Mouse (Mus musculus) heart, postnatal 36 days (tissue): ENCODE data around the gene Npc2. TPM values are rescaled to one million over a fixed set of nuclear protein-coding genes. Genes with fewer than 3 reads are reported as not detected.

Source experiments
- DNase-seq, 2 experiments: peaks; one replicate each; pipeline ENCODE4 v3.0.0; 2021 to 2022
- intact Hi-C: fragments of 180-260 bp; cut with DNase I; formaldehyde crosslinking; loops from one replicate; pipeline ENCODE4 v1.15.1; 2025
- total RNA-seq, 2 experiments: library from RNA; stranded (reverse); gene quantifications; 2 replicates each; pipeline ENCODE4 v1.2.3; 2021

Gene Npc2
- total RNA-seq, result 10 to 100 TPM; 29.9 to 30.0 TPM

DNA sequence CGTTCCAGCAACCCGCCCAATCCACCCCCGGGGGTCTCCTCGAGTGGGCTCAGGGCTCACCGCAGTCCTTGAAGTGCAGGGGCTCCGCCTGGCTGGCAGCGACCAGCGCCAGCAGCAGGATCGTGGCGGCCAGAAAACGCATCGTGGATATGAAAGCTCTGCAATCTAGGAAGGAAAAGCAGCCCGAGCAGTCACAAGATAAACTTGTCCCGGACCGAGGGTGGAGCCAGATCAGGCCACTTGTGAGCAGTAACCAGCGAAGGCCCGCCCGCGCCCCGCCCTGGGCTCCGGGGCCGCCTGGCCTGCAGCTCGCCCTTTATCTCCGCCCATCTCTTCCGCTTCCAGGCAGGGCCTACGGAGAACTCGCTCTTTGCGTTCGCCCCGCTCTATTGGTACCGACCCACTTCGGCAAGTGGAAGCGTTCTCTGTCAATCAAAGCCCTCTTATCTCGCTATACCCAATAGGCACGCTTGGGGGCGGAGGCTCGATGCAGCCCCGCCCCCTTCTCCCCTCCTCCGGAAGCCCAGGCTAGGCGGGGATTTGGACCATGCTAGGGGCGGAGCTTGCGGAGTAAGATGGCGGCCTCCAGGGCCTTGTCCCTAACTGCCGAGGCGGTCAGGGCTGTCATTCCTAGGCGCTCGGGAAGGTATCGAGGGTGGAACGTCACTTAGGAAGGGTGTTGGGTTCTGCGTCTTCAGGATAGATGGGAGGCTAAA lies at the start of gene Npc2, which contains the start of gene Isca2:
Gene Npc2 (minus strand): TSS at position 427 of the 716 bp plus-strand sequence.
Gene Isca2 (plus strand): TSS at position 526 of the 716 bp plus-strand sequence.
- intact Hi-C loops, result no loop called here
- DNase-seq, result peak; percentile 93 to 94

DNA sequence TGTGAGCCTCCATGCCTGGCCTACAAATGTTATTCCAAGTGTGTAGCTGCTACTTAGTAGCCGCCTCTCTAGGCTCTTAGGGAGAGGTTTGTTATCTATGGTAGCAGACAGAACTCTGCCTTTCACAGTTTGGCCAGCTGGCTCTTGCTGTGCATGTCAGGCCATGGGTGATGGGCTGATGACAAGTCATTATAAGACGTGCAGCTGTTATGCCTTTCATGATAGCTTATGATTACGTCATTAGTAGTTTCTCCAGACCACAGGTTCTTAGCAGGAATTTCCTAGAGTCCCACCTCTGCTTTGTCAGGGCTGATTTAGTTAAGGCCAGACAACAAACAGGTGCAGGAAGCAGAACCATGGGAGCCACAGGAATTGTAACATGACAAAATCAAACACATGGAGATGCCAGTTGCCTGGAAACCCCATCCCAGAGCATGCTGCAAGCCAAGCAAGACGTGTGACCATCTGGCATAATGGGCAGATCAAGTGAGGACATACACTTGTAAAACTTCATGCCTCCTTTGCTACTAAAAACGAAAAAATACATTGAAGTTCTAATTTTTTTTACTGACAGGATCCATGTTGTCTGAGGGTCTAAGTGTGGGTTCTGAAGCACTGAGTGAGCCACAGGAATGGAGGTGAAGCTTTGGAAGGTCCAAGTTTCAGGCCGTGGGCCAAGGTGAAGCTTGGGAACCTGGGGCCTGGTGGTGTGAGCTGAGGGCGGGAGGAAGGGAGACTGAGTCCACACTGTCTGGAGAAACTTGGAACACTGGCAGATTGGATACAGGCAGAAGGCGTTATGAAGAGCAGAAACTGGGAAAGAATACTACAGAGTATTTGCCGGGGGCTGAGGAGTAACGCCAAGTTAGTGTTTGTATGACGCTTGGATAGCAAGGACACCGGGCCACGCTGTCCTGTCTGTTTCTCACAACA lies 46.5 kb upstream of the Npc2 start:
- intact Hi-C loops, result no loop called here
- no peak for DNase-seq

DNA sequence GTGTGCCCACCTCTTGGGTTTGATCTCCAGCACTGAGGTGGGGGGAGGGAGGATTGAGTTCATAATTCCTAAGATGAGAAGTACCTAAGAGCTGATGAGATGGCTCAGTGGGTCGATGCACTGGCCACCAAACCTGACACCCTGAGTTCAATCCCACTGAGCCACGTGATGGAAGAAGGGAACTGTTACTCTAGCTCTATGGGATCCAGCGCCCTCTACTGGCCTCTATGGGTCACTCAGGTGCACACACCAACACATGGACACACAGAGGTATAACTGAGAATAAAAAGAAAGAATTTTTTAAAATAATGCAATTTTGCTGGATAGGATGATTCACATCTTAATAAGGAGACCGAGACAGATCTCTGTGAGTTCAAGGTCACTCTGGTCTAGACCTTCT lies 45.5 kb upstream of the Npc2 start:
- intact Hi-C loops, result no loop called here
- DNase-seq, result no peak

DNA sequence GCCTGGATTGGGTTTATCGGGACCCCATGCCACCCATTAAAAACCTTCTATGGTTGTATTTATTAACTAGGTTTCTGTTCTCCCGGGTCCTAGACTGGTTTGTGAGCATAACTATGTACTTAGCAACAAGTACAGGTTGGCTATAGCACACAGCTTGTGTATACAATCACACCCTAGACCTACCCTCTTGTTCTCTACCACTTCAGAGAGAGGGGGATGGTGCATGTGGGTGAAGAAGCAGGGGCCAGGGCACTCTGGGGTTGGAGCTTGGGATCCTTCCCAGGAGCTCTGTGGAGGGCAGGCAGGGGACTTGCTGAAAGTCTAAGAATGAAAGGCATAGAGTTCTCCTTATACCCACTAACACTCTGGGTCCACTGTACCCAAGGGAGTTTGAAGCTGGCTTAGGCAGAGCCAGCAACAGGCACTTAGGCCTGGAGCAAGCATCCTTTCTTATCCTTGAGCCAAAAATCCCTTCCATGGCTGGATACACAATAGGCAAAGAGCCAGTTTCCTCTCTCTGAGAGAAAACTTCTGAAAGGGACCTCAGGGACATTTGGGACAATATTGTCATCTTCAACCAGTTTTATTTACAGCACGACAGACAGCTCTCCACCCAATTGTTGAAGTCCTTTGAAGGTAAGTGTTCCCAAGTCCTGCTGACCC lies 41.8 kb upstream of the Npc2 start:
- DNase-seq, result no peak
- intact Hi-C loops, result no loop called here

DNA sequence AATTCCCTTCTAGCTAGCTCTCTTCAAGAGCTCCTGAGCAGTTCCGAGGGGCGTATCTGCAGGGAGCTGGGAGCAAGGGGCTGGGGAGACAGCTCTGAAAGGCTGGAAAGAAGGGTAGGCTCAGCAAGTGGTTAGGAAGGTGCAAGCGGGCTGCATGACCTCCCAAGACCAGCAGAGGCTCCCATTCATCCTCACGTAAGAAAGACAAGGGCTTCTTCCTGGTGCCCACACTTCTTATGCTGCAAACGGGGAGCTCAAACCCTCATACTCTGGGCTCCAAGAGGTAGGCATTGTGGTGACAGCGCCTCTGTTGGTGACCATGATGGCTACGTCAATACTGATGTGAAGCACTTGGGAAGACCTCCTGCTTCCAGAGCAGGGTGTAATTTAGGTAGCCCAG lies 40.8 kb upstream of the Npc2 start:
- intact Hi-C loops, result no loop called here
- DNase-seq, result no peak

DNA sequence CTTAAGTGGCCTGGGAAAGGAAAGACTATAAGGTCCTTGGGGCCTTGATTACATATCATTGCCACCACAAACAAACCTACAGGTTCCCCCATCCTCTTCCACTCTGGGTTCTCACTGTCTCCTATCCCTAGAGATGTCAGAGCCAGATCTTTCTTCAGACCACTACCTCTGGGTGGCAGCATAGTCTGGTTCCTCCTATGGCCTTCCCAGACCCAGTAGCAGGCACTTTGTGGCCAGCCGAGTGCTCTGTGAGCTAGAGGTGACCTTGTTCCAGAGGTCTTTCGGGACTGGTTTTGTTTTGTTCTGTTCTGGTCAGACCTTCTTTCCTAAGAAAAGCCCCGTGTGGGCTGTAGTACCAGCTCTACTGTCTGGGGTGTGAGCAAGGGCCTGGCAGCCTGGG lies 39.1 kb upstream of the Npc2 start:
- intact Hi-C loops, result no loop called here

DNA sequence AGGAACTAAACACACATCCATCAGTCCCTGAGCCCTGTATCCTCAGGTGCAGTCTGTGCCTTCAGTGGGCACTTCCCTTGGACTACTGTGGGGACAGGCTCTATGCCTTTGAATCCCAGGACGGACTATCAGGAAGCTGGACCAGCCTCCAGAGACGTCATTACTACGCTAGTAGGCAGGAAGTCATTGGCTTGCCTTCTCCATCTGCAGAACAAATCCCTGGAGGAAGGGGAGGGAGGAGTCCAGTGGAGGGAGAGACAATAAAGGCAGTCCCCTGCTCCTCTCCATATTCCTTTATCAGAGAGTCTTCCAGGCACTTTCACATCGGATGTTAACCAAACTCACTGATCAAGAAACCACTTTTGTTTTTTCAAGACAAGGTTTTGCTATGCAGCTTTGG lies 38.6 kb upstream of the Npc2 start:
- no peak for DNase-seq

More for the DNA sequence above, 39.1 kb upstream of the Npc2 start:
- DNase-seq, result no peak

DNA sequence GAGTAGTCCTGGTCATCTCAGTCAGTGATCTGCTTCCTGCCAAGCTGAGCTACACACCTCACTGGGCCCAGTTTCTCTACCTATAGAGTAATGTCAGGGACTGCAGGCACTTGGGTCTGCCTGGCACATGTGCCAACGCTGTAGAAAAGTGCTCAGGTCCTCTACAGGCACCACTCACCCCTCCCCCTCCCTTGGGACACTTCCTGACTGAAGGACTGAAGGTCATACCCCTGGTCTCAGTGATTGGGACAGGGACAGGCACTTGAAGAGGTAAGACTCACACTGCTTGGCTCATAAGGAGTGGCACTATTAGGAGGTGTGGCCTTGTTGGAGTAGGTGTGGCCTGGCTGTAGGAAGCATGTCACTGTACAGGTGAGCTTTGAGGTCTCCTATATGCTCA lies 37.9 kb upstream of the Npc2 start:
- no peak for DNase-seq
- intact Hi-C loops, result no loop called here

More for the DNA sequence above, 38.6 kb upstream of the Npc2 start:
- intact Hi-C loops, result no loop called here

DNA sequence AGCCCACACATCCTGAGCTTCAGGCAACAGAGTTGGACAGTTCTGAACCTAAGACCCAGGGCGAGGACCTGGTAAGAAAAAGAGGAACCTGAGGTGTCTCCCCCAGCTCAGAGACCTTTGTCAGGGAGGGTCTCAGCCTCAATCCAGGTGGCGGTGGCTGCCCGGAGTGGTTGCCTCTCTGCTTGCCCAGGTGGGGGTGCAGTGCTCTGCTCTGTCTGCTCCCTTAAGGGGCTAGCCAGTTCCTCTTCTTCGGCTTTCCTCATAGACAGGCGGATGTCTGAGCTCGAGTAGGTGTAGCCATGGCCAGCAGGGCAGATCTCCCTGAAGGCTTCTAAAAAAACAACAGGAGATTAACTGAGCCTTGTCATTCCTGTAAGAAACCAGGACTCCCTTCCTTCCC lies 36.1 kb upstream of the Npc2 start:
- intact Hi-C loops, result no loop called here
- DNase-seq, result no peak

DNA sequence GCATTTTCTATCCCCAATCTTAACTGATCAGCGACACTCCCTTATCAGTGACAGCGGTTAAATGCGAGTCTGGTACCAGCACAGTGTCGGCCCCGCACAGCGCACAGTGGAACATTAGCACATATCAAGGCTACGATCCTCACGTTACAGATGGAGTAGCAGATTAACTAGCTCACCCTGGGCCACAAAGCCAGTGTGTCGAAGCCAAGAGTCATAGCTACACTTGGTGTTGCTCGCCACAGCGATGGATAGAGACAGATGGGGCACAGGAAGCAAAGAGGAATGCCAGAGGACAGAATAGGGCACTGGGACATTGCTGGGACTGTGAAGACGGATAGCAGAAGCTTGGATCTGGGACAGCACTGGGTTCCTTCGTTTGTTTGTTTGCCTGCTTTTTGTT lies 34.4 kb upstream of the Npc2 start:
- no peak for DNase-seq
- intact Hi-C loops, result no loop called here

DNA sequence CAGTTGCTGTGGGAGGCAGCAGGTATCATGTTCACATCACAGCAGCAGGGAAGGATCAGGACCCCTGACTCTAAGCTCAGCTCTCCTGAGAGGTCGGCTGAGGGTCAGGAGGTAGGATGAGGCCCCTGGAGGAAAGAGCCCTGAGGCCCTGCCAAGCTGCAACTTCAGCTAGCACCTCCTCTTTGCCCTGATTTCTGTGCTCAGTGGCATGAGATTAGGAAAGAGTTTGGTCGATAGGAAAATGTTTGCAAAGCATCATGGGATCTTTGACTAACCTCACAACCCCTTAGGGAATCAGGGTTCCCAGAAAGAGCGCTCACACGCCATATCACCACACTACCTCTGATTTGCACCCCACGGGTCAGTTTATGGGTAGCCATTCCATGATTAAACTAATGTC lies 33.8 kb upstream of the Npc2 start:
- DNase-seq, result no peak
- intact Hi-C loops, result no loop called here

DNA sequence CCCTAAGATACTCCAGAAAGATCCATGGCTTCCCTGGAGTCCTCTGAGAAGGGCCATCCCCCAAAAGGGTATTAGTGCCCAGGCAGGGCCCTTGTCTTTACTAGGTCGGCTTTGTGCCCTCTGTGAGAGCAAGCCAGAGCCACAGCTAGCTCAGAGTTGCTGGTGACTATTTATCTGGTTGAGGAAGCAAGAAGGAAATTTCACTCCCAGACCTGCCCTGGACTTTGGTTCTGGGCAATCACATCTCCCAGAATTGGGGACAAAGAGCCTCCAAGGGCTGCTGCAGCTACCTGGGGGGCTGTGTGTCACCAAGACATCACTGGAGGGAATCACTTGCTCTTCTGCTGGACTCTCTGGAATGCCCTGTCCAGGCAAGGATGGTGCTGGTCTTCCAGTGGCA lies 33.1 kb upstream of the Npc2 start:
- intact Hi-C loops, result no loop called here
- DNase-seq, result no peak

DNA sequence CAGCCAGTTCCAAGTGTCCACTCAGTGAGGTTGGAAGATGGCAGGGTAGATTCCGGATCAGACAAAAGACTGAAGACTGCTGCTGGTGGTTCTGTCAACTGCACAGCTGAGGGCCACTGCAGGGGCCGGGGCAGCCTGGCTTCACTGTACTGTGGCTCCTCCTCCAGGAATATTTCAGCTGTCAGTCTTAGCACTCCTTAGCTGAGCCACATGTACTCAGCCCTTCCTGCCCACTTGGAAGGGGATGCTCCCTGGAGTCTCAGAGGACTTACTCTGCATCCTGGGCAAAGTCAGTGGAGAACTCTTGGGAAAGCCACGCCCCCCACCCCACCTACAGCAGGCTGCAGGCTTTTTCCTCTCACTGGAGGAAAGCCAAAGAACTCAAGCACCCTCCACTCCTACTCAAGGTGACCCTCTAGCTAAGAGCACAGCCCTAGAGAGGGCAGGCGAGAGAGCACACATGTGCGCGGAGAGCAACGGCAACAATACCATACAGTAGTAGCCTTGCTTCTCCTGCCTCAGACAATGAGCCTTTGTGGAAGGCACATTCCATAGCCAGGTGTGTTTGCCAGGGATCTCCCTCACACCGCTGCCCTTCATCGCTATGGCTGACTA lies 32.4 kb upstream of the Npc2 start:
- DNase-seq, result no peak

DNA sequence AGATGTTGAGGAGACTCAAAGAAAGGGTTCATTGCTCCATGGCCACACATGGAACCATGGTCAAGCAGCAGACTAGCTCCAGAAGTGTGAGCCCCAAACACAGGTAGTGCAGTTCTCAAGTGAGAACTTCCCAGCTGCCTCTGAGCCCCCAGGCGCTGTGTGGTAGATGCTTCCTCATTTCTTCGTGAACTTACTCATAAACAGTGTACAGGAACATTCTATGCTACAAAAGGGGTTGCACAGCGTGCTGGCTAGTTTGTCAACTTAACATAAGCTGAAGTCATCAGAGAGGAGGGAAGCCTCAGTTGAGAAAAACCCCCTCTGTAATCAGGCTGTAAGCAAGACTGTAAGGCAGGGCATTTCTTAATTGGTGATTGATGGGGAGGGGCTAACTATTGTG lies 29.7 kb upstream of the Npc2 start:
- intact Hi-C loops, result no loop called here

More for the DNA sequence above, 32.4 kb upstream of the Npc2 start:
- intact Hi-C loops, result no loop called here

DNA sequence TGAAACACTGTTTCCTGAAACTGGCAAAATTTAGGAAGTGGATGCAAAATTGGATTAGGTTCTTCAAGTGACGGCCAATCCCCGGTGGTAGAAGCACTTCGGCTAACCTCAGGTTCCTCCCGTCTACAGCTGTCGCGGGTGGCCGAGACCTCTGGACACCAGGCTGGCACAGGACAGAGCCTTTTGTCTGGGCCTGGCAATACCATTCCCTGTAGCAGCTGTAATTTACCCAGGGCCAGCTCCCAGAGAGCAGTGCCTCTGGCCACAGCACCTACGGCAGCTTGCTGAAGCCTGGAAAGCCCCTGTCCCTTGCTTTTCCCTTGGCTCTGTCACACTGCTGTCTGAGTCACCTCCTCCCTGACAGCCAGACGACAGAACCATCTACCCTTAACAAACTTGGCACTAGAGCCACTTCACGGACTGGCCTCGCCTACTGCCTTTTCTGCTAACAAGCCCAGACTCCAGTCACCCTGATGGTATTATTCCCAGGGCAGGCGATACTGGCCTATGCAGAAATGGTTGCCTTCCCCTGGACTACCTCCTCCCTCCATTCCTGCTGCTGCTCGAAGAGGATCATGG lies 28.7 kb upstream of the Npc2 start:
- no peak for DNase-seq
- intact Hi-C loops, result no loop called here

More for the DNA sequence above, 29.7 kb upstream of the Npc2 start:
- no peak for DNase-seq

DNA sequence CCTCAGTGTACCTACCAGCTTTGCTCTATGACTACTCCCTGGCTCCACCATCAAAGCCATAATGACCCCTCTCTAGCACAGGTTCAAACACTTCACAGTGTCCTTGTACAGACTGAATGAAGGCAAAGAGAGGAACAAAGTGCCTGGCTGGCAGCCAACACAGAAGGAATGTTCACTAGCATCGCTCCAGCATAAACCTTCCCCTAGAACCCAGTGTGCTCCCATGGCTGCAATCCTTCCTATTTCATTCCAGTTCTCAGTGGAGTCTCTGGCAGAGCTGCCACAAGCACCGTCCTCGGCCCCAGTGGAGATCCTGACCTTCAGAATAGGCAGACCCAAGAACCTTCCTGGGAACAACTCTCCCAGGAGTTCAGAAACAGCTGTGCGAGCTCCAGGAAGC lies 27.5 kb upstream of the Npc2 start:
- intact Hi-C loops, result no loop called here
- DNase-seq, result peak; percentile 37 to 41

DNA sequence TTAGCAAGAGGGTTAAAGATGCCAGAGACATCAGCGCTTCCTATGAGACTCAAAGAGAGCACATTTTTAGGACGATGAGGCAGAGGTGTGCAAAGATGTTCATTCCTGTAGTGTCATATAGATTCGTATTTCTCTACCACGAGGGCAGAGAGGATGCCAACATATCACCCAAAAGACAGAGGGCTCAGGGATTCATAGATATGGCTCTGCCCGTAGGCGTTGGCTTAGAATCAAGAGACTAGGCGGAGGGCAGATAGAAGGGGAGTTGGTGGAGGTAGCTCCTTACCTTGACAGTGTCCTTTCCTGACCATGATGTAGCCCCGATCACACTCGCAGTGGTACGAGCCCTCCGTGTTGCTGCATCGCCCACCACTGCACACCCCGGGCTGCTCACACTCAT lies 26.1 kb upstream of the Npc2 start:
- intact Hi-C loops, result no loop called here
- DNase-seq, result no peak

DNA sequence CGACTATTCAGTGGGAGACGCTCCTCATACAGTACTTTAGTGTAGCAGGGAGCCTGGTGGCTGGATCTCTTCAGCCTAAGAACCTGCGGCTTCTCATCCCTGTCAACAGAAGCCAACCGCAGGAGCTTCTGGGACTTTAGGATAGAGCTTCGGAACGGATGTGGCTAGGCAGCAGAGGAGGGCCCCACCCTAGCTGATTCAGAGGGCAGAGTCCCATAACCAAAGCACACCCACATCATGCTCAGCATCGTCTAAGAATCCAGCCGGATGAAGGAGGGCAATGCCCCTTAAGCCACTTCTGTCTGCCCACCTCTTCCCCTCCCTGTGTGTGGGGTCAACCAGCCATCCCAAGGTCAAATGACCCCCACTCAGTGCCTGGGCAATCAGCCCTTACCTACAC lies 21.7 kb upstream of the Npc2 start:
- no peak for DNase-seq

DNA sequence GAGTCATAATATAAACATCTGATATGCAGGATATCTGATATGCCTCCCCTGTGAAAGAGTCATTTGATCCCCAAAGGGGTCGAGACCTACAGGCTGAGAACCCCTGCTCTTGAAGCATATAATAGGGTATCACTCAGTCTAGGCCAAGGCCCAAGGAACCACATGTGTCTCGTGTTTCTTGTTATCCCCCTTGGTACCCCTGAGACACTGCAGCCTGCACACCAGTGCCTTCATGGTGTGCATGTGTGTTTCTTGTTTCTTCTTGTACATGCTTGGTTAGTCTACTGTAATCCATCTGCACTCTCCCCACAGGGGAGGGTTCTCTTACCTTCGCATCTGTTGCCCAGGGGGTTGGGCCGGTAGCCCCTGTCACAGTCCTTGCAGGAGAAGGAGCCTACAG lies 19.7 kb upstream of the Npc2 start:
- intact Hi-C loops, result no loop called here
- no peak for DNase-seq

More for the DNA sequence above, 21.7 kb upstream of the Npc2 start:
- intact Hi-C loops, result no loop called here

DNA sequence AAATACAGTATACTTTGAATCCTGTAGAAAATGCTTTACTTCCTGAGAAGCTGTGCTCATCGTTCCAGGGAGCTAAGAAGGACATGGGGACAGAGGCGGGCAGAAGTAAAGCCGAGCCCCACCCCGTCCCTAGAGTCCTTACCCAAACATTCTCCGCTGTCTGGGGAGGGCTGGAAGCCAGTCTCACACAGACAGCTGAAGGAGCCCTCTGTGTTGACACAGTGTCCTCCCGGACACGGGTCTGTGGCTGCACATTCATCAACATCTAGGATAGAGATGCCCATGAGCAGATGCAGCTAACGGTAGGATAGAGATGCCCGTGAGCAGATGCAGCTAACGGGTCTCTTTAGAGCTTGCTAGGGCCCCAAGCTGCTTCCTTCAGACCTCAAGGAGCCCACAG lies 17.9 kb upstream of the Npc2 start:
- intact Hi-C loops, result no loop called here
- DNase-seq, result no peak
